Mouse (Mus musculus) MEL (cell line): ENCODE measurements around the gene Wdr61. TPM values are rescaled to one million over a fixed set of nuclear protein-coding genes. Genes with fewer than 3 reads are reported as not detected.
A peak's percentile ranks its signal among the peaks of the same experiment; 100 is the strongest.
"Not testable (repeated sequence)": the region's sequence is repeated elsewhere in the genome, so short reads cannot be mapped to it uniquely, and the experiment has no call there.

Source experiments
- DNase-seq: peaks from one replicate; pipeline ENCODE4 v3.0.0; 2011; ENCODE audit warnings: low read depth, low spot score
- H3K27ac ChIP-seq: 2 replicates; pipeline ENCODE4 v1.5.1; 2012; ENCODE audit warnings: low read depth, mild to moderate bottlenecking, control low read depth, low read length, moderate library complexity; ENCODE audit not compliant: control insufficient read depth
- H3K27me3 ChIP-seq, 2 experiments: fragments of 150-350 bp in 1 of 2; sonication (generic) in 1 of 2; 2 replicates each; pipeline ENCODE4 v1.6.1; 2012; ENCODE audit warnings: low read length in 2 of 2, mild to moderate bottlenecking in 2 of 2, improper control_type of control experiment in 1 of 2, moderate library complexity in 1 of 2; ENCODE audit not compliant: insufficient read depth in 2 of 2, control insufficient read depth in 1 of 2
- H3K36me3 ChIP-seq, 2 experiments: 2 replicates each; pipeline ENCODE4 v1.6.1; 2012 to 2014; ENCODE audit warnings: low read length in 2 of 2, improper control_type of control experiment in 1 of 2, inconsistent platforms in 1 of 2, mild to moderate bottlenecking in 1 of 2; ENCODE audit not compliant: insufficient read depth in 2 of 2, control insufficient read depth in 1 of 2
- H3K4me1 ChIP-seq, 2 experiments: fragments of 150-350 bp in 1 of 2; sonication (generic) in 1 of 2; 2 replicates each; pipeline ENCODE4 v1.6.1; 2012; ENCODE audit warnings: low read length in 2 of 2, improper control_type of control experiment in 1 of 2, mild to moderate bottlenecking in 1 of 2; ENCODE audit not compliant: insufficient read depth in 2 of 2, control insufficient read depth in 1 of 2
- H3K4me3 ChIP-seq, 2 experiments: fragments of 150-350 bp in 1 of 2; sonication (generic) in 1 of 2; 2 replicates each; pipeline ENCODE4 v1.5.1; 2012; ENCODE audit warnings: low read depth in 2 of 2, low read length in 2 of 2, mild to moderate bottlenecking in 2 of 2, moderate library complexity in 2 of 2, control low read depth in 1 of 2, improper control_type of control experiment in 1 of 2; ENCODE audit not compliant: control insufficient read depth in 1 of 2, insufficient read depth in 1 of 2
- H3K79me2 ChIP-seq: 2 replicates; pipeline ENCODE4 v1.6.1; 2012; ENCODE audit warnings: mild to moderate bottlenecking, low read length, moderate library complexity; ENCODE audit not compliant: control insufficient read depth, poor library complexity, insufficient read depth
- H3K9ac ChIP-seq: 2 replicates; pipeline ENCODE4 v1.6.1; 2012; ENCODE audit warnings: low read depth, mild to moderate bottlenecking, control low read depth, low read length, moderate library complexity; ENCODE audit not compliant: control insufficient read depth, poor library complexity, severe bottlenecking
- H3K9me3 ChIP-seq: fragments of 150-350 bp; sonication (generic); replicated peaks from 2 replicates; pipeline ENCODE4 v1.6.1; 2012; ENCODE audit warnings: mild to moderate bottlenecking, low read length, improper control_type of control experiment, moderate library complexity; ENCODE audit not compliant: insufficient read depth
- E2F4 ChIP-seq: IDR thresholded peaks from 2 replicates; pipeline ENCODE4 v1.6.1; 2011; ENCODE audit warnings: low read depth, low read length, improper control_type of control experiment, borderline replicate concordance
- ELF1 ChIP-seq: IDR thresholded peaks from 2 replicates; pipeline ENCODE4 v1.6.1; 2014; ENCODE audit warnings: low read depth, mild to moderate bottlenecking, inconsistent platforms, low read length, improper control_type of control experiment, moderate library complexity
- MEF2A ChIP-seq: IDR thresholded peaks from 2 replicates; pipeline ENCODE4 v1.6.1; 2014; ENCODE audit warnings: low read depth, mild to moderate bottlenecking, inconsistent platforms, low read length, improper control_type of control experiment; ENCODE audit not compliant: poor library complexity, insufficient replicate concordance, severe bottlenecking; ENCODE audit errors: extremely low read depth
- MYB ChIP-seq: IDR thresholded peaks from 2 replicates; pipeline ENCODE4 v1.6.1; 2011; ENCODE audit warnings: mild to moderate bottlenecking, low read depth, low read length, improper control_type of control experiment
- POLR2A ChIP-seq, 2 experiments: IDR thresholded peaks; 2 replicates each; pipeline ENCODE4 v1.6.1; 2011 to 2012; ENCODE audit warnings: low read length in 2 of 2, mild to moderate bottlenecking in 2 of 2, control low read depth in 1 of 2, improper control_type of control experiment in 1 of 2, low read depth in 1 of 2, moderate library complexity in 1 of 2; ENCODE audit not compliant: control insufficient read depth in 1 of 2, insufficient read depth in 1 of 2, poor library complexity in 1 of 2
- POLR2AphosphoS2 ChIP-seq: IDR thresholded peaks from 2 replicates; pipeline ENCODE4 v1.6.1; 2011; ENCODE audit warnings: low read length, improper control_type of control experiment
- POLR2AphosphoS5 ChIP-seq: IDR thresholded peaks from 2 replicates; pipeline ENCODE4 v1.6.1; 2012; ENCODE audit warnings: low read depth, borderline replicate concordance, mild to moderate bottlenecking, inconsistent platforms, low read length, moderate library complexity, mixed read lengths
- RCOR1 ChIP-seq: IDR thresholded peaks from 2 replicates; pipeline ENCODE4 v1.6.1; 2012; ENCODE audit warnings: low read depth, mild to moderate bottlenecking, inconsistent platforms, low read length, improper control_type of control experiment
- UBTF ChIP-seq: IDR thresholded peaks from 2 replicates; pipeline ENCODE4 v1.6.1; 2012; ENCODE audit warnings: low read depth, mild to moderate bottlenecking, inconsistent platforms, low read length, improper control_type of control experiment, moderate library complexity, borderline replicate concordance; ENCODE audit not compliant: insufficient read depth
- USF2 ChIP-seq, 2 experiments: IDR thresholded peaks; 2 replicates each; pipeline ENCODE4 v1.6.1; 2011 to 2012; ENCODE audit warnings: improper control_type of control experiment in 2 of 2, low read length in 2 of 2, borderline replicate concordance in 1 of 2, inconsistent platforms in 1 of 2, low read depth in 1 of 2, mild to moderate bottlenecking in 1 of 2; ENCODE audit not compliant: insufficient read depth in 1 of 2
- ZKSCAN1 ChIP-seq: IDR thresholded peaks from 2 replicates; pipeline ENCODE4 v1.6.1; 2012; ENCODE audit warnings: low read depth, mild to moderate bottlenecking, inconsistent platforms, low read length, improper control_type of control experiment, moderate library complexity
- ZMIZ1 ChIP-seq: IDR thresholded peaks from 2 replicates; pipeline ENCODE4 v1.6.1; 2012; ENCODE audit warnings: low read depth, mild to moderate bottlenecking, inconsistent platforms, low read length, improper control_type of control experiment, moderate library complexity
- polyA plus RNA-seq, 2 experiments: library from polyadenylated mRNA; stranded (reverse) in 1 of 2; unstranded in 1 of 2; fragments of >175 nt in 1 of 2; fragments of >200 nt in 1 of 2; gene quantifications; 2 replicates each; pipeline versions ENCODE4 v1.2.1 to v1.2.4; 2012; ENCODE audit warnings: low replicate concordance in 2 of 2, low read depth in 1 of 2; ENCODE audit not compliant: insufficient read length in 2 of 2, insufficient read depth in 1 of 2, missing spikeins in 1 of 2
- total RNA-seq: library from RNA; depleted of rRNA; stranded (reverse); fragments of 300-350 nt; gene quantifications from 2 replicates; pipeline ENCODE4 v1.2.3, GENCODE M21; 2012

Wdr61 gene
- total and polyA plus RNA-seq, 3 experiments: 182 to 217 TPM; not detected in 1

DNA sequence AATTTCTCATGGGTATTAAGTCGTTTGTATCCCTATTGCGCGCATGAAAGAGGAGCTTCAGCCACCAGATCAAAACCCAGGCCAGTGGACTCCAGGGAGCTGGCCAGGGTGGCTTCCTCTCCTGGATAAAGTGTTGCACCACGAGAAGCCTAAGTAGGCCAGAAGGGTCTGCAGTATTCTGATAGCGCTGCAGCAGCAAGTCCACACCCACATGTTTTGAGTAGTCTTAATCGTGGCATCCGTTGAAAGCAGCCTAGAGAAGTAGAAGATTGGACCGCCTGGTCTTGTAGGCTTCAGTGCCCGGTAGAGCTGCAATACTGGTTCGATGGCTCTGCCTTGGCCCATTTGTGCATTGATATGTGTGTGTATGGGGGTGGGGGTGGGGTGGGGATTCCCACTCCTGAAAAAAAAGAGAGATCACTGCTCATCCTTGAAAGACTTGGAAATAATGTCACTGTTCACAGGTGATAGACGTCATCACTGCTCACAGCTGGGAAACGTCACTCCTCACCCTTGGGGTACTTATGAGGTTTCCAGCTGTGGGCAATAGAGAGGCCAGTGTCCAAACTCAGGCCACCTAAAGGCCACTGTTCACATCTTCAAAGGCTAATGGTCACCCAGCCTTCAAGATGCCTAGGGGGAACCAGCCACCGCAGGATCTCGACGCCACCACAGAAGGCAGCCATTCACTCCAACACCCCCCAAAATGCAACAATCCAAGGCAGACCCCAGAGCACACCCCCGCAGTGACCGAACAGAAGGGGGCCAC is 35.8 kb downstream of the Wdr61 start, which contains the start of gene Dnaja4 (continued):
- TF ChIP-seq MEF2A: no peak
- TF ChIP-seq ZKSCAN1: no peak
- peak; percentile 37; the same call in 1 of the 2 replicates for TF ChIP-seq MYB
- TF ChIP-seq ELF1: no peak
- no peak for TF ChIP-seq E2F4
- TF ChIP-seq POLR2A (IDR thresholded peaks at IDR 0.05; ENCODE audit: control insufficient read depth in 1 of 2, insufficient read depth in 1 of 2, low read depth in 1 of 2, low read length in 2 of 2, poor library complexity in 1 of 2): no peak; a peak in 1 of 4 replicates
- peak; percentile 61 for TF ChIP-seq RCOR1
- TF ChIP-seq POLR2AphosphoS2: no peak
- peak; percentile 54; the same call in 1 of the 2 replicates for TF ChIP-seq ZMIZ1
- TF ChIP-seq USF2 (IDR thresholded peaks at IDR 0.05; ENCODE audit: borderline replicate concordance in 1 of 2, insufficient read depth in 1 of 2, low read depth in 1 of 2, low read length in 2 of 2): no peak
- TF ChIP-seq UBTF: no peak
- no peak for TF ChIP-seq POLR2AphosphoS5

- not testable (repeated sequence) for H3K79me2 ChIP-seq, H3K27ac ChIP-seq, H3K9me3 ChIP-seq, H3K36me3 ChIP-seq, H3K4me1 ChIP-seq, H3K27me3 ChIP-seq
- 0 out of 2 replicates have a peak, but pooled peaks have one; percentile 42 for TF ChIP-seq ELF1
- H3K9ac ChIP-seq: peak overlapping the region; percentile 52
- peak overlapping the region; percentile 45 to 66 for H3K4me3 ChIP-seq
- peak; percentile 28 for DNase-seq
These were observed 43.0 kb downstream of the Wdr61 start for GRCm38 (mm10) chr9:54691241-54691805.

DNA sequence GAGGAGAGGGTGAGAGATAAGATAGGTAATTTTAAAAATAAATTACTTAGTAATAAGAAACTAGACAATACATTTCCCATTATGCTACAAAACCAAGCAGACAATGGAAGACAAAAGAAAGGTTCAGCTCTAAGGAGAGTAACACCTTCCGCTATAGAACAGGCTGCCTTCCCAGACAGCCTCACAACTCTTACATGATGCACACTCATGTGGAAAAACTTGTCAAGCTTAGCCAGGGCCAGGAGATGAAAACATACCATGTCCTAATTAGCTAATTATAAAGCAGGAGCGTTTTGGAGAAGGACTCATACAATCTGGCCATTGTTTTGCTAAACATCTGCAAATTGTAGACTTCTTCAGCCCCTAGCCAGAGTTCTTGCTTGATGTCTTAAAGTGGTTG is 43.6 kb downstream of the Wdr61 start:
- H3K27ac ChIP-seq, H3K79me2 ChIP-seq, H3K9ac ChIP-seq, H3K36me3 ChIP-seq, H3K27me3 ChIP-seq, H3K4me3 ChIP-seq, DNase-seq, H3K4me1 ChIP-seq, H3K9me3 ChIP-seq: not testable (repeated sequence)
